Mouse (Mus musculus) lung, adult 2 months (tissue): Measurements from ENCODE around the gene 9830107B12Rik. TPM values are rescaled to one million over a fixed set of nuclear protein-coding genes. Genes with fewer than 3 reads are reported as not detected.

Experiments
- DNase-seq: peaks from one replicate; pipeline ENCODE4 v3.0.0; 2022
- H3K4me1 ChIP-seq: fragments of 200-500 bp; 2 replicates; pipeline ENCODE4 v1.6.1; 2011; ENCODE audit warnings: low read length; ENCODE audit not compliant: control insufficient read depth, insufficient read depth
- H3K4me3 ChIP-seq: fragments of 200-500 bp; replicated peaks from 2 replicates; pipeline ENCODE3; 2011; ENCODE audit warnings: low read depth, mild to moderate bottlenecking, control low read depth, low read length; ENCODE audit errors: extremely low read depth
- CTCF ChIP-seq: fragments of 200-500 bp; IDR thresholded peaks from 2 replicates; pipeline ENCODE4 v1.5.1; 2011; ENCODE audit warnings: mild to moderate bottlenecking, low read length, control low read depth; ENCODE audit not compliant: insufficient read depth
- POLR2A ChIP-seq: fragments of 200-500 bp; IDR thresholded peaks from 2 replicates; pipeline ENCODE4 v1.6.1; 2011; ENCODE audit warnings: low read depth, mild to moderate bottlenecking, control low read depth, low read length, borderline replicate concordance; ENCODE audit errors: extremely low read depth
- WGBS: fragments of 180-500 bp; shearing (Covaris S2); methylation state at CpG from one replicate; pipeline ENCODE4 v1.1.7; 2018; 5-methylcytosine and 5-hydroxymethylcytosine counted together
- polyA plus RNA-seq: library from polyadenylated mRNA; depleted of rRNA; stranded (reverse); fragments of >200 nt; gene quantifications from 2 replicates; pipeline ENCODE4 v1.2.3, GENCODE M21; 2012

9830107B12Rik gene
- polyA plus RNA-seq, 1 experiment, result 0.09 TPM

GRCm38 (mm10) chr17:48108520-48108919 is 37.5 kb downstream of the 9830107B12Rik start:
- Histone ChIP-seq H3K4me1 (no peaks in the 10 kb centered on the region), H3K4me3 (no peak overlapping the region)
- 78% methylated on average over 3 of the region's 3 CpGs for WGBS
- TF ChIP-seq POLR2A (no peak), CTCF (no peak)
- DNase-seq, result no peak

DNA sequence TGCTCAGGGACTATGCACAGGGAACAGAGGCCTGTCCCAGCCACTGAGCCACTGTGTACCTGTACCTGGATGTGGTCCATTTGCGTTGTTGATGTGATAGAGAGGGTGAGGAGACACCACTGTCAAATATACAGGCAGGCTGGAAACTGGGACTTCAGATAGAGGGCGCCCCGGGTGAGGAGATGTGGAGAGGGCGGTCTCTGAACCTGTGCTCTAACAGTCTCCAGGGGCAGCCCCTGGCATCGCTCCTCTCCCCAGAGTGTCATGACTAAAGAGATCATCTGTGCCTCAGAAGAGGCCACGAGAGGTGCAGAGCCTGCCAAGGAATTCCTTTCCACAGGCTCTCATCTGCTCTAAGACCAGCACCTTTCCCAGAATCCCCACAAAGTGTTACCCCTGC is 38.2 kb downstream of the 9830107B12Rik start:
- DNase-seq, result no peak
- H3K4me1 ChIP-seq, result no peaks in the 10 kb centered on the region
- 54% methylated on average over 6 of the region's 6 CpGs for WGBS
- H3K4me3 ChIP-seq, result no peak overlapping the region
- TF ChIP-seq POLR2A, result no peak
- no peak for TF ChIP-seq CTCF

GRCm38 (mm10) chr17:48107333-48107732 is 38.7 kb downstream of the 9830107B12Rik start:
- TF ChIP-seq POLR2A (no peak), CTCF (no peak)
- H3K4me3 ChIP-seq, result no peak overlapping the region
- 55% methylated on average over 4 of the region's 4 CpGs for WGBS
- no peaks in the 10 kb centered on the region for H3K4me1 ChIP-seq
- DNase-seq, result no peak

- 11% methylated on average over 20 of the region's 21 CpGs for WGBS
- DNase-seq, result peak; percentile 78
- TF ChIP-seq CTCF (peak; percentile 97), POLR2A (no peak)
- peaks cover 5% of the 10 kb centered on the region; the same call in 1 of the 2 replicates for H3K4me1 ChIP-seq
- H3K4me3 ChIP-seq, result no peak overlapping the region
These were observed 45.3 kb downstream of the 9830107B12Rik start for GRCm38 (mm10) chr17:48100441-48101417.

GRCm38 (mm10) chr17:48099312-48099711 is 46.8 kb downstream of the 9830107B12Rik start:
- Histone ChIP-seq H3K4me1 (peaks cover 5% of the 10 kb centered on the region; the same call in 1 of the 2 replicates), H3K4me3 (no peak overlapping the region)
- no peak for TF ChIP-seq POLR2A
- TF ChIP-seq CTCF, result no peak
- DNase-seq, result no peak
- 46% methylated on average over 11 of the region's 11 CpGs for WGBS

DNA sequence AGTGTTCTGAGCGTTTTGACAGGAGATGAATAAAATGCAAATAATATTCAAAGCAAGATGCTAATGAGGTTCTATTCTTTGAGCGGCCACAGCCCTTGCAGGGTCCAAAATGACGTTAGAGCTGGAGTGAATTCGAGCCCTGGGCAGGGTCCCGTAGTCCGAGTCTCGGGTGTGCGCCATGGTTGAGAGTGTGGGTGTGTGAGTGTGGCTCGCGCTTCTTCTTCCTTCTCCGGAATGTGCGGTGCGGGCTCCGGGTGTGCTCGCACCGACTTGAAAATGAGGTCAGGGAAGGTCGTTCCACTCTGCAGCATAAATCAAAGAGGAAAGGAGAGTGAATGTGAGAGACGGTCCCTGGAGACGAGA is 47.6 kb downstream of the 9830107B12Rik start:
- DNase-seq, result peak; percentile 19
- TF ChIP-seq POLR2A, result no peak
- no peak for TF ChIP-seq CTCF
- WGBS, result 2% methylated on average over 19 of the region's 19 CpGs
- Histone ChIP-seq H3K4me1 (peaks cover 5% of the 10 kb centered on the region; the same call in 1 of the 2 replicates), H3K4me3 (no peak overlapping the region)

GRCm38 (mm10) chr17:48097743-48098527 is 48.1 kb downstream of the 9830107B12Rik start:
- peaks cover 5% of the 10 kb centered on the region; the same call in 1 of the 2 replicates for H3K4me1 ChIP-seq
- TF ChIP-seq CTCF, result no peak
- TF ChIP-seq POLR2A, result no peak
- WGBS, result under 1% methylated on average over 43 of the region's 43 CpGs
- peak; percentile 20 for DNase-seq
- H3K4me3 ChIP-seq, result no peak overlapping the region

DNA sequence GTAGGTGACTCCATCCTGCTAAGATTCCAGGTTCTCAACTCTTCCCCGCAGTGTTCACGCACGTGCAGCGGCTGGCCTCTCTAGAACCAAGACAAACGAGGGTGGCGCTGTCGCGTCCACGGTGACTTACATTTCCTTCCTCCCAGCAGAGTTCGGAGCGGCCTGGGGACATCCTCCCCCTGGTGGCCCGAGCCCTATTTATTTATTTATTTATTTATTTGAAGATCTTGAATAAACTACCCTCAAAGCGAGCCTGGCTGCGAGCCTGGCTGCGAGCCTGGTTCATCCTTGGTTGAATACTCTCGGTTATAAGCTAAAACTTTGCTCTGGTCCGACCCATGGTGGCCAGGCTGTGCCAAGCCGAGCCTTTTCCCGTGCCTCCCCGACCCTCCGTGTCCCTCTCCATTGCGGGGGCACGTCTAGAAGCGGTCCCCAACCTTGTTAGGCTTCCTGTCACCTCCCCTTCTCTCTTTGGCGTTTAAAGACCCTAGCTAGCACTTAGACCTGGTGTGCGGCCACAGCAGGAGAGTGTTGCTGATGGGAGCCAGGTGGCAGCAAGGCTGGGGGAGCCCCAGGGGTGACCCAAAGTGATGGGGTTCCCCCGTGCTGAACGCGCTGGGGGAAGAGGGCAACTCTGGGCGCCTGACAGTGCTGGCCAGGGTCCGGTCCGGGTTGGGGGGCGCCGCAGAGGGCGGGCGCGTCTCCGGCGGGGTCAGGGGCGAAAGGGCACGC is 48.9 kb downstream of the 9830107B12Rik start:
- Histone ChIP-seq H3K4me3 (no peak overlapping the region), H3K4me1 (peaks cover 5% of the 10 kb centered on the region; the same call in 1 of the 2 replicates)
- TF ChIP-seq POLR2A, result no peak
- peak; percentile 38; the same call in 1 of the 2 replicates for TF ChIP-seq CTCF
- 2% methylated on average over 40 of the region's 41 CpGs for WGBS
- peak; percentile 43 for DNase-seq

GRCm38 (mm10) chr17:48096321-48096720 is 49.7 kb downstream of the 9830107B12Rik start:
- 16% methylated on average over 17 of the region's 17 CpGs for WGBS
- no peak for DNase-seq
- no peak for TF ChIP-seq POLR2A
- TF ChIP-seq CTCF, result no peak
- Histone ChIP-seq H3K4me3 (no peak overlapping the region), H3K4me1 (peaks cover 5% of the 10 kb centered on the region; the same call in 1 of the 2 replicates)
